18 mouse cellular contexts compared by ENCODE assay signal in the genomic region with DNA sequence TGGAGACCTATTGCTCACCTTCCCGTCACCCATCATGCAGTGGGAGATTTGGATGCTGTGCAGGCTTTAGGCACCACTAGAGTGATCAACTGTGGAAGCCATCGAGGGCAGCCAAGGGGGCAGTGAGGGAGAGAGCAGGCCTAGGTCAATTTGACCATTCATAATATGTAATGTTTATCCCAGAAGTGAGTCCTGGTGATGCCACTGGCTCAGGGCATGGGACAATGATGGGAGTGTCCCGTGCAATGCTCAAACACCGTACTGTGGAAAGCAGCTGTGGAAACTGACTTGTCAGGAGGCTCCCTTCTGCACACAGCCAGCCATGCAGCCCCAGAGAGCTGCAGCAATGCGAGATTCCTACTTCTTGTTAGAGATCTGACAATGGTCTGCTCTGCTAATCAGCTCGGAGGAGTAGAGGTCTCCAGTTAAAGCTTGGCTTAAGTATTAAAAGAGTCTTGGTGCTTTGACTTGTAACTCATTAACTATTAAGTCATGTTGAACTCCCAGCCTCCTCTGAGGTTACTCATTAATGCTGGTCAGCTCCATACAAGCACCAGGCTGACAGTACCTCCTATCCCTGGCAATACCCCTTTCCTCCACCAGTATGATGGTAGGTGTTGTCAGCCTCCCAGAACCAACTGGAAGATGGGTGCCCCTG. TPM values are rescaled to one million over a fixed set of nuclear protein-coding genes. Genes with fewer than 3 reads are reported as not detected.
A peak's percentile ranks its signal among the peaks of the same experiment; 100 is the strongest.
DNase-seq lines count a peak whose midpoint lies in the region; ATAC-seq and TF ChIP-seq lines count a peak whose summit lies in the region.
"Had no signal": no experiment of that assay in that cellular context is flagged by ENCODE, and none has a peak within 500 bp of the region (broad histone marks: within the 10 kb centered on the region; RNA-seq: fewer than 3 reads in every experiment).

No protein-coding gene starts in this region.

- H3K79me2 ChIP-seq in liver, adult 2 months (ENCODE audit: control insufficient read depth, insufficient read depth, low read length): no peaks in the 10 kb centered on the region

- 25% methylated on average over 6 of the region's 6 CpGs for WGBS in liver, adult 2 months
- 48% methylated on average over 6 of the region's 6 CpGs for WGBS in stomach, embryonic 14.5 days
- 86% methylated on average over 6 of the region's 6 CpGs for WGBS in midbrain, embryonic 11.5 days
- WGBS in hindbrain, postnatal 0 days: 65% methylated on average over 6 of the region's 6 CpGs

- no peak overlapping the region for H3K4me2 ChIP-seq in stomach, embryonic 14.5 days (replicated peaks; ENCODE audit: low read depth, low read length)
- no peak overlapping the region for H3K4me2 ChIP-seq in midbrain, embryonic 11.5 days
- no peak overlapping the region for H3K4me2 ChIP-seq in hindbrain, postnatal 0 days (ENCODE audit: low read depth, low read length)
- H3K4me2 ChIP-seq: neural tube, embryonic 13.5 days had no signal

- ATAC-seq in stomach, embryonic 14.5 days (ENCODE audit: insufficient number of reproducible peaks, insufficient read depth, low FRiP score, low read depth): peak; percentile 80
- no peak for ATAC-seq in midbrain, embryonic 11.5 days (ENCODE audit: low FRiP score)
- no peak for ATAC-seq in megakaryocyte-erythroid progenitor cell, adult 5-6 weeks (replicated peaks; ENCODE audit: low FRiP score, low TSS enrichment, poor library complexity, severe bottlenecking)
- ATAC-seq in hindbrain, postnatal 0 days: no peak
- ATAC-seq: forebrain, postnatal 0 days; hindbrain, embryonic 16.5 days had no signal

- H3K36me3 ChIP-seq in liver, adult 2 months (ENCODE audit: control insufficient read depth, insufficient read depth, low read length): no peaks in the 10 kb centered on the region
- H3K36me3 ChIP-seq in stomach, embryonic 14.5 days (ENCODE audit: control insufficient read depth, insufficient read depth, low read length): no peaks in the 10 kb centered on the region; the same call in 1 of the 2 replicates
- no peaks in the 10 kb centered on the region for H3K36me3 ChIP-seq in midbrain, embryonic 11.5 days (ENCODE audit: control insufficient read depth, insufficient read depth, low read length)
- no peaks in the 10 kb centered on the region for H3K36me3 ChIP-seq in hindbrain, postnatal 0 days (ENCODE audit: insufficient read depth, low read length)
- H3K36me3 ChIP-seq: embryonic facial prominence, embryonic 10.5 days; neural tube, embryonic 13.5 days had no signal

- no peaks in the 10 kb centered on the region for H3K9me3 ChIP-seq in stomach, embryonic 14.5 days (ENCODE audit: control insufficient read depth, low read depth, low read length)
- no peaks in the 10 kb centered on the region for H3K9me3 ChIP-seq in midbrain, embryonic 11.5 days (ENCODE audit: control insufficient read depth, low read length)
- H3K9me3 ChIP-seq in hindbrain, postnatal 0 days (ENCODE audit: low read length): no peaks in the 10 kb centered on the region
- H3K9me3 ChIP-seq: embryonic facial prominence, embryonic 10.5 days; megakaryocyte, embryonic 14.5 days; neural tube, embryonic 13.5 days had no signal

- peak; percentile 98 for DNase-seq in liver, adult 2 months (ENCODE audit: extremely low read depth, low read depth, low spot score)
- no peak for DNase-seq in liver
- DNase-seq in kidney, adult 8-10 months: peak; percentile 66 to 92
- peak; percentile 54 to 87 for DNase-seq in kidney, postnatal 36 days
- DNase-seq in midbrain, embryonic 11.5 days (ENCODE audit: low spot score, missing footprints): no peak
- no peak for DNase-seq in hindbrain, postnatal 0 days (ENCODE audit: low spot score)
- DNase-seq: adrenal gland, postnatal 36 days; cerebellum, postnatal 14 days; forebrain, postnatal 0 days; heart, adult 2 months had no signal

- no peak for TF ChIP-seq POLR2A in liver, adult 2 months (IDR thresholded peaks at IDR 0.05; ENCODE audit: extremely low read depth, insufficient read depth, low read length)

- peak overlapping the region; percentile 94 for H3K27ac ChIP-seq in liver, adult 2 months (replicated peaks; ENCODE audit: insufficient read depth, low read depth, low read length)
- no peak overlapping the region for H3K27ac ChIP-seq in stomach, embryonic 14.5 days (ENCODE audit: low read length)
- H3K27ac ChIP-seq in midbrain, embryonic 11.5 days (ENCODE audit: low read depth, low read length): no peak overlapping the region
- no peak overlapping the region for H3K27ac ChIP-seq in hindbrain, postnatal 0 days
- H3K27ac ChIP-seq: embryonic facial prominence, embryonic 10.5 days; heart, adult 2 months; neural tube, embryonic 13.5 days had no signal

- 0 out of 2 replicates have a peak overlapping the region, but pooled peaks have one; percentile 2 for H3K9ac ChIP-seq in liver, adult 2 months (ENCODE audit: low read depth, low read length)
- H3K9ac ChIP-seq in stomach, embryonic 14.5 days (replicated peaks; ENCODE audit: low read depth, low read length): no peak overlapping the region
- no peak overlapping the region for H3K9ac ChIP-seq in midbrain, embryonic 11.5 days (ENCODE audit: low read length)
- H3K9ac ChIP-seq in hindbrain, postnatal 0 days (replicated peaks; ENCODE audit: low read length): no peak overlapping the region
- H3K9ac ChIP-seq: forebrain, postnatal 0 days; neural tube, embryonic 13.5 days had no signal

- peak; percentile 18; the same call in 1 of the 2 replicates for TF ChIP-seq CTCF in liver, adult 2 months (IDR thresholded peaks at IDR 0.05; ENCODE audit: low read depth, low read length)
- no peak for TF ChIP-seq CTCF in hindbrain, postnatal 0 days (IDR thresholded peaks at IDR 0.05; ENCODE audit: low read depth)

- H3K27me3 ChIP-seq in liver, adult 2 months (ENCODE audit: control insufficient read depth, insufficient read depth, low read length): no peaks in the 10 kb centered on the region
- H3K27me3 ChIP-seq in stomach, embryonic 14.5 days (ENCODE audit: control insufficient read depth, insufficient read depth, low read length): no peaks in the 10 kb centered on the region; the same call in 1 of the 2 replicates
- peaks cover 17% of the 10 kb centered on the region for H3K27me3 ChIP-seq in midbrain, embryonic 11.5 days (ENCODE audit: control insufficient read depth, insufficient read depth, low read length)
- no peaks in the 10 kb centered on the region for H3K27me3 ChIP-seq in hindbrain, postnatal 0 days (ENCODE audit: insufficient read depth, low read length)

- peaks cover 25% of the 10 kb centered on the region for H3K4me1 ChIP-seq in liver, adult 2 months (ENCODE audit: control insufficient read depth, insufficient read depth, low read length)
- H3K4me1 ChIP-seq in stomach, embryonic 14.5 days (ENCODE audit: control insufficient read depth, insufficient read depth, low read length): peaks cover 10% of the 10 kb centered on the region
- peaks cover 5% of the 10 kb centered on the region for H3K4me1 ChIP-seq in midbrain, embryonic 11.5 days (ENCODE audit: control insufficient read depth, insufficient read depth, low read length)
- H3K4me1 ChIP-seq in hindbrain, postnatal 0 days (ENCODE audit: insufficient read depth, low read length): peaks cover 7% of the 10 kb centered on the region; the same call in 1 of the 2 replicates

- H3K4me3 ChIP-seq in liver, adult 2 months (ENCODE audit: insufficient read depth, low read depth, low read length): no peak overlapping the region
- no peak overlapping the region for H3K4me3 ChIP-seq in stomach, embryonic 14.5 days (ENCODE audit: low read depth, low read length)
- no peak overlapping the region for H3K4me3 ChIP-seq in midbrain, embryonic 11.5 days (ENCODE audit: low read depth, low read length)
- H3K4me3 ChIP-seq in hindbrain, postnatal 0 days (ENCODE audit: low read length): no peak overlapping the region
- H3K4me3 ChIP-seq: embryonic facial prominence, embryonic 10.5 days; erythroblast, embryonic 14.5 days; heart, adult 2 months; megakaryocyte, embryonic 14.5 days; neural tube, embryonic 13.5 days had no signal

RNA-seq across cellular contexts. Expression of a gene that starts 4.6 kb away (rescaled TPM):
- 2.8 and 3.1 TPM in 2 replicates for total RNA-seq in liver, adult 2 months (2014; rRNA removed)
- polyA plus RNA-seq in liver, adult 2 months (2012; rRNA removed): 4.3 and 5.3 TPM in 2 replicates
- polyA plus RNA-seq in stomach, embryonic 14.5 days (2014; fragmentation: Nextera tagmentation; extraction: Ambion mirVana): 2.6 and 3.4 TPM in 2 replicates
- polyA plus RNA-seq in midbrain, embryonic 11.5 days (2014; fragmentation: Nextera tagmentation; extraction: Ambion mirVana): 0.57 and 1.7 TPM in 2 replicates
- not detected in 2 replicates for total RNA-seq in megakaryocyte-erythroid progenitor cell, adult 5-6 weeks (2014; fragmentation: Nextera tagmentation)
- total RNA-seq in megakaryocyte-erythroid progenitor cell, adult 5-6 weeks (2017): not detected in 2 replicates
- total RNA-seq in hindbrain, postnatal 0 days (2014; rRNA removed): 3.9 and 5.5 TPM in 2 replicates
- polyA plus RNA-seq in hindbrain, postnatal 0 days (2015; fragmentation: Nextera tagmentation; extraction: Ambion mirVana): 1.4 and 1.7 TPM in 2 replicates
- total RNA-seq: monocyte, adult 5-6 weeks had no signal
- polyA plus RNA-seq: erythroblast, embryonic 14.5 days had no signal

RNA-seq across cellular contexts. Expression of a gene that starts 21.9 kb away (rescaled TPM):
- 2.8 and 3.8 TPM in 2 replicates for total RNA-seq in liver, adult 2 months (2014; rRNA removed)
- polyA plus RNA-seq in liver, adult 2 months (2012; rRNA removed): 0.80 TPM in 2 replicates
- polyA plus RNA-seq in stomach, embryonic 14.5 days (2014; fragmentation: Nextera tagmentation; extraction: Ambion mirVana): 131 and 132 TPM in 2 replicates
- 542 and 553 TPM in 2 replicates for polyA plus RNA-seq in midbrain, embryonic 11.5 days (2014; fragmentation: Nextera tagmentation; extraction: Ambion mirVana)
- total RNA-seq in megakaryocyte-erythroid progenitor cell, adult 5-6 weeks (2014; fragmentation: Nextera tagmentation): 188 and 245 TPM in 2 replicates
- total RNA-seq in megakaryocyte-erythroid progenitor cell, adult 5-6 weeks (2017): 98.3 and 173 TPM in 2 replicates
- total RNA-seq in hindbrain, postnatal 0 days (2014; rRNA removed): 23.4 TPM in 2 replicates
- 53.4 and 61.1 TPM in 2 replicates for polyA plus RNA-seq in hindbrain, postnatal 0 days (2015; fragmentation: Nextera tagmentation; extraction: Ambion mirVana)

RNA-seq across cellular contexts. Expression of a gene that starts 35.1 kb away (rescaled TPM):
- 5.9 and 9.9 TPM in 2 replicates for total RNA-seq in liver, adult 2 months (2014; rRNA removed)
- polyA plus RNA-seq in liver, adult 2 months (2012; rRNA removed): 2.8 and 3.5 TPM in 2 replicates
- 14.3 and 14.7 TPM in 2 replicates for polyA plus RNA-seq in stomach, embryonic 14.5 days (2014; fragmentation: Nextera tagmentation; extraction: Ambion mirVana)
- 15.8 and 17.0 TPM in 2 replicates for polyA plus RNA-seq in midbrain, embryonic 11.5 days (2014; fragmentation: Nextera tagmentation; extraction: Ambion mirVana)
- 10.9 and 16.6 TPM in 2 replicates for total RNA-seq in megakaryocyte-erythroid progenitor cell, adult 5-6 weeks (2014; fragmentation: Nextera tagmentation)
- total RNA-seq in megakaryocyte-erythroid progenitor cell, adult 5-6 weeks (2017): 15.7 and 18.6 TPM in 2 replicates
- 28.2 and 28.3 TPM in 2 replicates for total RNA-seq in hindbrain, postnatal 0 days (2014; rRNA removed)
- 18.0 and 20.4 TPM in 2 replicates for polyA plus RNA-seq in hindbrain, postnatal 0 days (2015; fragmentation: Nextera tagmentation; extraction: Ambion mirVana)

Comparison
In these comparisons a context has a peak if more than half of its experiments do, and no peak if none do; other contexts are left out.
1. DNase-seq: peak in liver, adult 2 months (single experiment), kidney, adult 8-10 months (2 of 2) and kidney, postnatal 36 days (2 of 2); none in liver (single experiment), midbrain, embryonic 11.5 days (single experiment) and hindbrain, postnatal 0 days (single experiment).
2. RNA of a gene that starts 21.9 kb away (polyA plus RNA-seq): 542 to 553 TPM in midbrain, embryonic 11.5 days, 131 to 132 TPM in stomach, embryonic 14.5 days and 53.4 to 61.1 TPM in hindbrain, postnatal 0 days; 0.80 TPM in liver, adult 2 months; every median in the first group is over 10 times any median in the second.